Mouse (Mus musculus) v-Abl transformed pro-B cells (cell line): Measurements from ENCODE around the gene Zbtb8b.
"Not testable (repeated sequence)": the region's sequence is repeated elsewhere in the genome, so short reads cannot be mapped to it uniquely, and the experiment has no call there.

ENCODE experiments used
- in situ Hi-C, 2 experiments: fragments of 400-800 bp; cut with MboI; formaldehyde crosslinking; loops; one replicate each; pipeline ENCODE4 v1.15.1; 2025; ENCODE audit not compliant: unreplicated experiment in 2 of 2

Gene Zbtb8b

DNA sequence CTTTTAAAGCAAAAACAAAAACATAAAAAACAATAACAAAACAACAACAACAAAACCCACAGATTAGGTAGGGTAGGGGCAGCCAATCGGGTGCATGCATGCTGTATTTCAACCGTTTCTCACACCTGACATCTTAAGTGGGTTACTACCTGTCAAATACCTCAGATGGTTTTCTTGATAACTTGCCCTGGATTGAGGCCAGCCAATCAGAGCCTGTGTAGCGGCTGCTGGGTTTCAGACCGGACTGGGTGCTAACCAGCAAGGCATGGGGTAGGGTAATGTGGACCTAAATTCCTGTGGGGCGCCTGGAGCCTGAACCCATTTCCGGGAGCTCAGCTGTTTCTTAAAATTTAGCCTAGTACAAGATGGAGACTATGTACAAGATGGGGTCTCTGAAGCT, 492 bp upstream of the Zbtb8b start:
- in situ Hi-C loops: no loop called here

DNA sequence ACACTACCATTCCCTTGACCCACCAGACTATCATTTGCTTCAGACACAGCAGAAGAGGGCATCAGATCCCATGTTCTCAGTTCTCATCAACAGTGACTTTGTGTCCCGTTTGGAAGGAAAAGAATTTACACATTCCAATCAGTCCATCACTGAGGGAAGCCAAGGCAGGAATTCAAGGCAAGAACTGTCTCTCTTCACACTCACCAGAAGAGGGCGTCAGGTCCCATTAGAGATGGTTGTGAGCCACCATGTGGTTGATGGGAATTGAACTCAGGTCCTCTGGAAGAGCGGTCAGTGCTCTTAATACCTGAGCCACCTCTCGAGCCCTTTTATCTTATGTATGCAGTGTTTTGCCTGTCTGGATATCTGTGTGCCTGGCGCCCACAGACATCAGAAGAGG, 22.3 kb downstream of the Zbtb8b start:
- in situ Hi-C loops: no loop called here

DNA sequence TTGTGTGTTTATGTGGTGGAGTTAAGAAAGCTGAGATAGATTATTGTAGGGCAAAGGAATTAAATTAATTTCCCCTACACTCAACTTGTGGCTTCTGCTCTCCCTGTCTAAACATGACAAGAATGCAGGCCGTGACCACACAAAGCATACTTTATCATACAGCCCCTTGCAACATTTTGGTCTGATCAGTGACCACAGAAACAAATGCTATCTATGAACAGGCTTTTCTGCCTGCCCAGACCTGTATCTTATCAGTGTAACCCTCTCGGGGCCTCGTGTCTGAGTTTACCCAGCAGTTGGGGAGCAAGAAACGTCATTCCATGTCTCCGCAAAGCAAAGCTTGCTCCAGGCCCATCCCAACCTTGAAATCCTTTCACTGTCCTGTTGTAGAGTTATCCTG, 24.2 kb downstream of the Zbtb8b start:
- in situ Hi-C loops: no loop called here

DNA sequence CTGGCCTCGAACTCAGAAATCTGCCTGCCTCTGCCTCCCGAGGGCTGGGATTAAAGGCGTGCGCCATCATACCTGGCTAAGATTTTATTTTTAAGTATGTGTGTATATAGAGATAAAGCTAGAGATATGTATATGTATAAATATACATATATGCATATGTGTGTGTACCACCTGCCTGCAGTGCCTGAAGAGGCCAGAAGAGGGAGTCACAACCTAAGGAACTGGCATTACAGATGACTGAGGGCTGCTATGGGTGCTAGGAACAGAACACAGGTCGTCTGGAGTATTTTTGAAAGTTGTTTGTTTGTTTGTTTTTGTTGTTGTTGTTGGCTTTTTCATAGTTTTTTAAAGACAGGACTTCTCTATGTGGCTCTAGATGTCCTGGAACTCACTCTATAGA, 24.8 kb downstream of the Zbtb8b start:
- in situ Hi-C loops: no loop called here

- in situ Hi-C loops: no loop called here
Measured at GRCm38 (mm10) chr4:129410991-129411390, 29.7 kb downstream of the Zbtb8b start.

DNA sequence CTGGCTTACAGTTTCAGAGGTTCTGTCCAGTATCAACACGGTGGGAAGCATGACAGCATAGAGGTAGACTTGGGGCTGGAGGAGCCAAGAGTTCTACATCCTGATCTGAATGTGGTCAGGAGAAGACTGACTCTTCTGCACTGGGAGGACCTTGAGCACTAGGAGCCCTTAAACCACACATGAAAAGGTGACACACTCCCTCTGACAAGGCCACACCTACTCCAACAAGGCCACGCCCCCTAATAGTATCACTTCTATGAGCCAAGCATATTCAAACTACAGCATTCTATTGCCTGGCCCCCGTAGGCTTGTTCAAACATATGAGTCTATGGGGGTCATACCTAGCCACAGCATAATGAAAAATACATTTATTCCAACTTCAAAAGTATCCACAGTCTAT, 30.1 kb downstream of the Zbtb8b start:
- in situ Hi-C loops: not testable (repeated sequence)

DNA sequence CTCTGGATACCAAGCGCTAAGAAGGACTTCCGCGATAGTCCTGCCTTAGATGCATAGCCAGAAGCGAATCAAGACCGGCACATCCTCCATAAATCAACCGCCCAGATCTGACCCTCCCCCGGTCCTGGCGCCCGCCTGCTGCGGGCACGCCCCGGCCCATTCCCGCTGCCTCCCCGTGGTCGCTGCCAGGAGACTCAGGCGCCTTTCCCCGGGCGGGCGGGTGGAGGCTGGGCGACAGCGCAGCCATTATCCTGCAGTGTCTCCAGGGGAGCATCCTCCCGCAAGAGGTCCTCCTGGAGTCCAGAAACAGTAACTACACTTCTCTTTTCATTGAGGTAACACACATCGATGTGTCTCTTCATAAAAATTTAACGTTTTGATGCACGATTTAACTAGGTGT, 34.2 kb downstream of the Zbtb8b start:
- in situ Hi-C loops: no loop called here

DNA sequence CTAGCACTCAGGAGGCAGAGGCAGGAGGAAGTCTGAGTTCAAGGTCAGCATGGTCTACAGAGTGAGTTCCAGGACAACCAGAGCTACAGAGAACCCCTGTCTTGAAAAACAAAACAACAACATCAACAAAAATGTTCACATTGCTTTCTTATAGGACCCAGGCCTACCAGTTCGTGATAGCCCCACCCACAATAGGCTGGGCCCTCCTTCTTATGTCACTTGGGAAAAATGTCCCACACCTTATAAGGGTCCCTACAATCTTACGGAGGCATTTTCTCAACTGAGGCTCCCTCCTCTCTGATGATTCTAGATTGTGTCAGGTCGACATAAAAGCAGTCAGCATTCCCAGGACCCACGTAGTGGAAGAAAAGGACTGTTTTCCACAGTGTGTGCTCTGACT, 40.8 kb downstream of the Zbtb8b start:
- in situ Hi-C loops: no loop called here

DNA sequence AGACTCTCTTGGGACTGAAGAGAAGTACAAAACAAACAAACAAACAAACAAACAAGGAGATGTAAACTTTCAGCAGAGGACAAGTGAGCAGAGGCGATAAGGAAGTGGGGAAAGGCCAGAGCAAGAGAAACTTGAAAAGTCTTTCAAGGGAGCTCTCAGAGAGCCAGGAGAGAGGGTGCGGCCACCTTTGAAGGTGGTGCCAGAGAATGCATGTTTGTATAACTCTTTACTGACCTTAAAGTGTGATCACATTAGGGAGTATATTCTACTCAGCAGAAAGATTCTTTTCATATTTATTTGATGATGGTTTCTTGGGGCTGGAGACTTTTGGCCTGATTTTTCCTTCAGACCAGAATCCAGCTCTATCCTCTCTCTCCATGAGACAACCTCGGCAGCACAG, 43.7 kb downstream of the Zbtb8b start:
- in situ Hi-C loops: no loop called here

DNA sequence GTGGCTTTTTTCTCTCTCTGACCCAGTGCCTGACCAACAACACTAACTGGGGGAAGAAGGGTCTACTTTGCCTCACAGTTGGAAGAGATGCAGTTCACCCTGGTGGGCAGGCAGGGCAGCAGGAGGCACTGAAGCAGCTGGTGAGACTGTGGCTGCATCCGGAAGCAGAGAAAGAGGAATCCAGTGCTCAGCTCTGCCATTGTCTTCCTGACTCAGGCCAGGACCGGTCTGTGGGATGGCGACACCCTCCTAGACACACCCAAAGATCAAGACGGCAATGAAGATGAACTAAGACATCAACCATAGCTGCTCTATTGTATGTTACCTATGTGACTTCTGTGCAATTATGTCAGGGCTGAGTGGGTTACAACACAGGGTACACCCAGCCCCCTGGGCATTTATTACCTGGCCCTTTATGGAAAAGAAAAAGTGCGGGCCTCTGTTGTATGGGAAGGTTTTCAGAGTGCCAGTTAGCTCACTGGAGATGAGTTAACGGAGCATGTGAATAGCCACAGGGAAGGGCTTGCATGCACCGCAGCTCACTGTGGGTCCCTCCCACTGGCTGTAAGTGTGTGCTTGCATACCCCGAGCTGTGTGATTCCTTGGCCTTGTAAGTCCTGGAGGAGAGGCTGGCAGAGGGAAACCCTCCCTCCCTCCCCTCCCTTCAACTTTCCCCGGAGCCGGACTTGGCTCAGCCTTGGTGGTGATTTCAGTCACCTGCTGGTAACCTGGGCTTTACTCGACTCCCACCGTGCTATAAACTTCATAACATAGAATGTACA, 46.4 kb downstream of the Zbtb8b start:
- in situ Hi-C loops: no loop called here

DNA sequence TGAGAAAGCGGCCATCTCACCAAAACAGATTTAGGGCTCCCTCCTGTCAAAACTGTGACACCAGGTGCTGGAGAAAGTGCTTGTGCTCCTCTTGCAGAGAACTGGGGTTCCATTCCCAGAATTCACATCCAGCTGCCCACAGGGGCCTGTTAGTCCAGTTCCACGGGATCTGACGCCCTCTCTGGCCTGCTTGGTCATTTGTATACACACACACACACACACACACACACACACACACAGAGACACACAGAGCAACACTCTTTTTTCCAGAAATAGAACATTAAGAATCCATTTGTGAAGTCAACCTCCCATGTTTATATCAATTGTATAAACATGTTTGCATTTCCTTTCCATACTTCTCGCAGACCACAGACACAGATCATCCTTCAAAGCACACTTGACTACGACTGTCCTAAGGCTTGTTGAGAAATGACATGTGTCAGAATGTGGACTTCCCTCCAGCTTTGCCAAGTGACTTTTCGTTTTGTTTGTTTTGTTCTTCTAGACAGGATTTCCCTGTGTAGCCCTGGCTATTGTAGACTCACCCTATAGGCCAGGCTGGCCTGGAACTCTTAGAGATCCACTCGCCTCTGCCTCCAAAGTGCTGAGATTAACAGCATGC, 49.6 kb downstream of the Zbtb8b start:
- in situ Hi-C loops: no loop called here

DNA sequence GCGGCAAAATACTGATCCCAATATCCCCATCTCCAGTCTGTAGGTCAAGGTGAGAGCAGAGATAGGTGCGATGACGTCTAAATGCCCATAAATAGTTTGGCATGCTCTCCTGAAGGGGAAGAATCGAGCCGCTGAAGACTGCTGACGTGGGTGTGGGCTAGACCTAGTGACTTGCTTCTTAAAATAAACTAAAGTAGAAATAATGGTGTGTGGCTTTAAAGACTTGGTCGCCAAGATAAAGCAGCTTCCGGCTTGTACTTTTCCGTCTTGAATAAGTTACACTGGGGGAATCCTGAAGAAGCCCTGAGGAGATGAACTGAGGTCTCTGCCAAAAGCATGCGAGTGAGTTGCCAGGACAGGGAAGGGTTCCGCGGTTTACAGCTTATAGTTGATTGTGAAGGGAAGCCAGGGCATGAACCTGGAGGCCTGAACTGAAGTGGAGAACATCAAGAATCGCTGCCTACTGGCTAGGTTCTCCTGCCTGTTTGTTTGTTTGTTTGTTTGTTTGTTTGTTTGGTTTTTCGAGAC, 50.4 kb downstream of the Zbtb8b start:
- in situ Hi-C loops: no loop called here

- in situ Hi-C loops: no loop called here
Measured at GRCm38 (mm10) chr4:129388404-129388803, 52.2 kb downstream of the Zbtb8b start.

DNA sequence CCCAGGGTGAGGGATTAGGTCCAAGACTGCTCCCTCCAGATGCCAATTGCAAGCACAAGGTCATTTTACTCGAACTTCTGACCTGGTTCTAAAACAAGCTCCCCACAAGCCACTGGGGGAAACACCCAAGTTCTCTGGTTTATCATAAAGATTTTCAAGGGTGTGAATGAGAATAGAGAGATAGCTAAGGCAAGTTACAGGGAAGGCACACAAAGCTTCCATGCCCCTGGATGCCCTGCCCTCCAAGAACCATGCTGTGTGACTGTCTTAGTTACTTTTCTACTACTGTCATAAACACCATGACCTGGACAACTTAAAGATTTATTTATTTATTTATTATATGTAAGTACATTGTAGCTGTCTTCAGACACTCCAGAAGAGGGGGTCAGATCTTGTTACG, 53.7 kb downstream of the Zbtb8b start:
- in situ Hi-C loops: no loop called here

GRCm38 (mm10) chr4:129386269-129386946, 54.2 kb downstream of the Zbtb8b start:
- in situ Hi-C loops: no loop called here

DNA sequence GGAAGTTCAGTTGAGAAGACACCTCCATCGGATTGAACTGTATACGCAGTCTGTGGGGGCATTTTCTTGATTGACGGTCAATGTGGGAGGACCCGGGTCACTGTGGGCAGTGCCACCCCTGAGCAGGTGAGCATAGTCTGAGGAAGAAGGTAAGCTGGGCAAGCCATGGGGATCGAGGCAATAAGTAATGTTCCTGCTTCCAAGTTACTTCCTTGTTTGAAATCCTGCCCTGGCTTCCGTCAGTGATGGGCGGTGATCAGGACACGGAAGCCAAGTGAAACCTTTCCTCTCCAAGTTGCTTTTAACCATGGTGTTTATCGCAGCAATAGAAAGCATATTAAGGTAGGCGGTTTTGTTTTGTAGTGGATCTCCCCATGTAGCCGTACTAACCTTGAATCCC, 55.0 kb downstream of the Zbtb8b start:
- in situ Hi-C loops: no loop called here

- in situ Hi-C loops: no loop called here
Measured at GRCm38 (mm10) chr4:129384440-129384839, 56.2 kb downstream of the Zbtb8b start.

GRCm38 (mm10) chr4:129383586-129383985, 57.1 kb downstream of the Zbtb8b start:
- in situ Hi-C loops: no loop called here

DNA sequence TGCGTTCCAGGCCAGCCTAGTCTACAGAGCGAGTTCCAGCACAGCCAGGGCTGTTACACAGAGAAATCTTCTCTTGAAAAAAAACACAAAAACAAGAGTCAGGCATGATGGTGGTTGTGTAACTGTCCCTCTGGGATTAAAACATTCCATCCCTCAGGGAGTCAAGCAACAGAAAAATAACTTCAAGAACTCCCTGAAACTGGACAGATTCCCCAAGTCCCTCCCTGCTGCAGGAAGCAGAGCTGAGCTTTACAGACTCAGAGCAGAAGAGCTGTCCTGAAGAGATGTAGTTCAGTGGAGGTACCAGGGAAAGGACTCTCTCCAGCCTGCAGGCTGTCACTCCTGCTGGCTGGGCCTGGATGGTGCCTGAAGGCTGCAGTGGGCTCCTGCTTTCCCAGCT, 58.2 kb downstream of the Zbtb8b start:
- in situ Hi-C loops: no loop called here

- in situ Hi-C loops: no loop called here
Measured at GRCm38 (mm10) chr4:129382029-129382428, 58.6 kb downstream of the Zbtb8b start.

GRCm38 (mm10) chr4:129381148-129381547, 59.5 kb downstream of the Zbtb8b start:
- in situ Hi-C loops: no loop called here

GRCm38 (mm10) chr4:129379805-129380204, 60.8 kb downstream of the Zbtb8b start:
- in situ Hi-C loops: no loop called here
